Mouse (Mus musculus) monocyte, adult 2 months (primary cell): ENCODE measurements around the gene Gm1553.

Experiments
- DNase-seq, 2 experiments: peaks; one replicate each; pipeline ENCODE4 v3.0.0; 2022; ENCODE audit warnings: low spot score in 2 of 2, low read depth in 1 of 2

Gene Gm1553

GRCm38 (mm10) chr10:82492518-82492917 is at the start of gene Gm1553:
Gene Gm1553, minus strand, starts transcription at chr10:82492618.
- no peak for DNase-seq
